Mouse (Mus musculus): Measurements from ENCODE around the gene Gimap7. TPM values are rescaled to one million over a fixed set of nuclear protein-coding genes. Genes with fewer than 3 reads are reported as not detected.
A peak's percentile ranks its signal among the peaks of the same experiment; 100 is the strongest.
"Not testable (repeated sequence)": the region's sequence is repeated elsewhere in the genome, so short reads cannot be mapped to it uniquely, and the experiment has no call there.

Gene Gimap7
- 3.4 and 4.9 TPM in 2 replicates for total RNA-seq (2017)

- peak; percentile 68 for ATAC-seq (replicated peaks; ENCODE audit: low read depth, poor library complexity, severe bottlenecking)
Observed at GRCm38 (mm10) chr6:48718455-48718854, at the start of gene Gimap7, which contains the start of gene Gm28053. Gimap7 (plus strand) TSS chr6:48718621. Gm28053 (plus strand) TSS chr6:48718607.

DNA sequence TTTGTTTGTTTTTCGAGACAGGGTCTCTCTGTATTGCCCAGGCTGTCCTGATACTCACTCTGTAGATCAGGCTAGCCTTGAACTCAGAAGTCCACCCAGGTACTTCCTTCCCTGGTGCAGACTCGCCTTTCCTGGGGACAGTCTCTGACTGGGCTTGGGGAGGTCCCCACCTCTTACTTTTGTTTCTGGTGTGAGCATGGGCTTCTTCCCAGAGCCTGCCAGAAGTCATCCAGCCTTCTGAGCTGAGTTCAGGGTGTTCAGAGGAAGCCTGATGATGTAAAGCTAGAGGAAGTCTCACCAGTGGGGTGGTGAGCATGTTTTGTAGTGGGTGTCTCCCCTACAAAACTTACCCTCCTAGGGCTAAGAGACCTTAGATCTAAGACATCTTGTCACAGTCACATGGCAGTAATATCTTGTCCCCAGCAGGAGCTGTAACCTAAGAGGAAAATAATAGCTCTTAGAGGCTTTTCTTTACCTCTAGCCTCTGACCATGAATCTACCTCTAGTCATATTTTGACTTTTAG, 48.9 kb upstream of the Gimap7 start:
- no peak for ATAC-seq (replicated peaks; ENCODE audit: low read depth, poor library complexity, severe bottlenecking)

DNA sequence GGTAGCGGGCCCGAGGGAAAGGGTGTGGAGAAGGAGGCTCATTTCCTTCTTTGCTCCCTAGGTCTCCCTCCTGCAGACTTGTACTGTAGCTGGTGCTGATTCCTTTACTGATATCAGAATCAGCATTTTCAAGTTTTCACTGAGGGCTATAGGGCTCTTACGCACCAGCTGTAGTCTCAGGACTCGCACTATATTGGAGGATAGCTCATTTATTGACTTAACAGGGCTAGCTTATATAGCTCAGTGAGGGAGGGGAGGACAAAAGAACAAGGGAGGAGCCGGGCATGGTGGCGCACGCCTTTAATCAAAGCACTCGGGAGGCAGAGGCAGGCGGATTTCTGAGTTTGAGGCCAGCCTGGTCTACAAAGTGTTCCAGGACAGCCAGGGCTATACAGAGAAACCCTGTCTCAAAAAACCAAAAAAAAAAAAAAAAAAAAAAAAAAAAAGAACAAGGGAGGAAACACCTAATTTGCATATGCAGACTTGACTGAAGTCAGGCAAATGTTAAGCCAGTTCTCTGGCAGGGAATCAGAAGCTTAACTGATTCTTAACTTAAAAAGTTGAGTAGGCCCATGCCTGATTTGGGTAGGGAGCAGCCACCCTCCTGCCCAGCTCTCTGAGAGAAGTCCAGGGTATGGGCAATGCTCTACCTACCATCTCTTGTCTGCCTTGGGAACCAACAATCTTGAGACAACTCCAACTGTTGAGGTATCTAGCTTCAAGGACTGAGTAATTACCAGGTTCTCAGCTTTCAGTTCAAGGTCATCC, 43.9 kb upstream of the Gimap7 start:
- no peak for ATAC-seq (replicated peaks; ENCODE audit: low read depth, poor library complexity, severe bottlenecking)

DNA sequence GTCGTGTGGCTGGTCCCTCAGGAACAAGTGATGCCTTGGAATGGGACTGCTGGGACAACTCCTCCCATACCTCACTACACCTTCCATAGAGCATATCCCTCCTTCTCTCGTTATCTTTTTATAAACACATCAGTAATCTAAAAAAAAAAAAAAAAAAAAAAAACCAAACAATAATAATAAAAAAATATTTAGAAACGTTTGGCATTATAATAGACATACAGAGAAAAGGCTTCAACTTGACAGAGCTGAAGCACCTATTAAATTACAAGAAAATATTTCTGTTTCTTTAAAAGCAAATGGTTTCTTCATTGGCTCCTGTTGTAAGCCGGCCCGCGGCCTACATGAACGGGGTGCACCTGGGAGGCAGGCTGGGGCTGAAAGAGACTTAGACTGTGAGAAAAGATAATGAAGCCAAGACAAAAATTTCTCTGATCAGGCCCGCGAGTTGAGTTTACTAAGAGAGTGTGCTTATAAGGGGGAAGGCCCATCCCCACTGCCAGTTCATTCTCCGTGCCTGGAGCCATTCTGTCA, 43.0 kb upstream of the Gimap7 start:
- ATAC-seq (replicated peaks; ENCODE audit: low read depth, poor library complexity, severe bottlenecking), result no peak

- peak; percentile 74 for ATAC-seq (replicated peaks; ENCODE audit: low read depth, poor library complexity, severe bottlenecking)
Observed at GRCm38 (mm10) chr6:48675931-48676859, 42.2 kb upstream of the Gimap7 start, which contains the start of gene Gimap9. Gimap9 (plus strand) TSS chr6:48676129.

GRCm38 (mm10) chr6:48676860-48677415, 41.5 kb upstream of the Gimap7 start:
- ATAC-seq (replicated peaks; ENCODE audit: low read depth, poor library complexity, severe bottlenecking), result no peak

DNA sequence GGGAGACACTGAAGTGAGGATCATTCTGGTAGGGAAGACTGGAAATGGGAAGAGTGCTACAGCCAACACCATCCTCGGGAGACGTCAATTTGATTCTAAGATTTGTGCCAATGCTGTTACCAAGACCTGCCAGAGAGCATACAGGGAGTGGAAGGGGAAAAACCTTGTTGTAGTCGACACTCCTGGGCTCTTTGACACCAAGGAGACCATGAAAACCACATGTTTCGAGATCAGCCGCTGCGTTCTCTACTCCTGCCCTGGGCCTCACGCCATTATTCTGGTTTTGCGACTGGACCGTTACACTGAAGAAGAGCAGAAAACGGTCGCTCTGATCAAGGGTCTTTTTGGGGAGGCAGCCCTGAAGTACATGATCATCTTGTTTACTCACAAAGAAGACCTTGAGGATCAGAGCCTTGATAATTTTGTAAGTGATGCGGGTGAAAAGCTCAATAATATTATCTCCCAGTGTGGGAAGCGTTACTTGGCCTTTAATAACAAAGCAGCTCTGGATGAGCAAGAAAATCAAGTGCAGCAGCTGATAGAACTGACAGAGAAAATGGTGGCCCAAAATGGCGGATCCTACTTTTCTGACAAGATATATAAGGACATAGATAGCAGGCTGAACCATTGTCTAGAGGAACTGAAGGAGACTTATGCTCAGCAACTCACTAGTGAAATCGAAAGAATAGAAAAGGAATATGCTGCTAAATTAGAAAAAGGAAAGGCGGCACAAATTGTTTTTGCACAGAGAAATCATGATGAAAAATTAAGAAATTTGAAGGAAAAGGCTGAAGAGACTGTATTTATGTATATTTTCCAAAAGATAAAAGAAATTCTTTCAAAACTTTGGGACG, 40.7 kb upstream of the Gimap7 start:
- ATAC-seq (replicated peaks; ENCODE audit: low read depth, poor library complexity, severe bottlenecking), result no peak

GRCm38 (mm10) chr6:48678391-48678790, 40.0 kb upstream of the Gimap7 start:
- no peak for ATAC-seq (replicated peaks; ENCODE audit: low read depth, poor library complexity, severe bottlenecking)

DNA sequence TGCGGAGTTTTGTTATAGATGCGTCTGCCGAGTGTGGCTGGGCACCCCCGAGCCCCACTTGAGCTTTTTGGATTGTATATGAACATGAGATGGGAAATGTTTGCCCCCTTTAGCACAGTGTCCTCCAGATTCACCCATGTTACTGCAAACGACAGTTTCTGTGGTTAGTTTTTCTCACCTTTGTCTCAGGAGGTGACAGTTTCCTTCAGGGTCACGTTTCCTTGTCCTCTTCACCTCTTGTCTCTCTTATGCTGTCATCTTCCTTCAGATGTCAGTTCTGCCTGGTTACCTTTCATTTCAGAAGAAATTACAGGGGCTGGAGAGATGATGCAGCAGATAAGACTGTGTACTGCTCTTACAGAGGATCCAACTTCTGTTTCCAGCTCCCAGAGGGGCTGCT, 38.7 kb upstream of the Gimap7 start:
- no peak for ATAC-seq (replicated peaks; ENCODE audit: low read depth, poor library complexity, severe bottlenecking)

DNA sequence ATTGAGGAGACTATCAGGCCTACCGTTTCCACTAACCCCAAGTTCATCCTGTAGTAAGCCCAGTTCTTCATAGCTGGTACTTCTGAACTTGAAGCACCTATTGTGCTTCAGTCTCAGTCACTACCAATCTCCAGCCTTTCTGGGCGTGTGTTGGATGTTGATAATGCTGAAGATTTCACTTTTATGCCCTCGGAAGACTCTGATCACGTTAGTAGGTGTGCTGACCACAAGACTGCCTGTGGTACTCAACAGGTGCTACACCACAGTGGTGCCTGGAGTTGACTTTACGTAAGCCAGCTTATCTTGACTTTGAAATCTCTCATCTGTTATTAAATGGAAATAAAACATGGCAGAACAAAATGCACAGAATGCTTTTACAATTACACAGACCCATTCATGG, 38.0 kb upstream of the Gimap7 start:
- ATAC-seq (replicated peaks; ENCODE audit: low read depth, poor library complexity, severe bottlenecking), result no peak

GRCm38 (mm10) chr6:48681472-48682090, 36.8 kb upstream of the Gimap7 start:
- ATAC-seq (replicated peaks; ENCODE audit: low read depth, poor library complexity, severe bottlenecking), result no peak

DNA sequence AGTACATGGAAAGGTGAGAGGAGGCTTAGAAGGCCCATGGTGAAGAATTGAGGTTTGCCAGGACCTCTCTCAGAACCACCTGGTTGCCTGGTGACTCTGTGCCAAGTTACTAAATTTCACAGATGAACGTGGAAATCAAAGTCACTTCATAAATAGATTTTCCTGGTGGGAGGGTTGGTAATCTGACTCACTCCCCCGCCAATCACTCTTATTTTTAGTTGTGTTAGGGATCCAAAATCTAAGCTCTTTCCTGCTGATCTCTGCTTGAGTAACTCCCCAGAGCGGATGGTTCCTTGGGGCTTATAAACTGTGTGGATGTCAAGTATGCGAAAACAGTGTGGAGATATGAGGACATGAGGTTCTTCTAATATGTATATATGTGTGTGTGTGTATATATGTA, 36.1 kb upstream of the Gimap7 start:
- no peak for ATAC-seq (replicated peaks; ENCODE audit: low read depth, poor library complexity, severe bottlenecking)

- ATAC-seq (replicated peaks; ENCODE audit: low read depth, poor library complexity, severe bottlenecking), result not testable (repeated sequence)
Observed at GRCm38 (mm10) chr6:48683263-48683821, 35.1 kb upstream of the Gimap7 start.

DNA sequence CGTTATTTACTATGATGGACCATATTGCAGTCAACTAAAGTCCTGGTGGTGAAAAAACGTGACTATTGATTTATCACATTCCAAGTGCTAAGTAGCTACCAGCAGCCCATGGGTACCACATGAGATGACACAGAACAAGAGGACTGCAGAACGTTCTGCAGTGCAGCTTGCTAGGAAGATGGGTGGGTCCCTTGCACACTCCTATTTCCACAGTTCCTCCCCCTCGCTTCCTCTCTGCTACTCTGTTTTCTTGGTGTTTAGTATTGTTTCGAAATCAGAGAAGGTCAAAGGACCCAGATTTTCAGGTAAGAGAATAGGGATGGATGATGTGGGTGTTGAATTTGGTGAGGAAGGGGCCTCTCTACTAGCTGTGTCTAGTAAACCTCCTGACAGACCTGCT, 34.1 kb upstream of the Gimap7 start, which contains the start of gene Gimap4:
Gene Gimap4 (plus strand): TSS at position 231 of the 400 bp plus-strand sequence.
- ATAC-seq (replicated peaks; ENCODE audit: low read depth, poor library complexity, severe bottlenecking), result no peak

DNA sequence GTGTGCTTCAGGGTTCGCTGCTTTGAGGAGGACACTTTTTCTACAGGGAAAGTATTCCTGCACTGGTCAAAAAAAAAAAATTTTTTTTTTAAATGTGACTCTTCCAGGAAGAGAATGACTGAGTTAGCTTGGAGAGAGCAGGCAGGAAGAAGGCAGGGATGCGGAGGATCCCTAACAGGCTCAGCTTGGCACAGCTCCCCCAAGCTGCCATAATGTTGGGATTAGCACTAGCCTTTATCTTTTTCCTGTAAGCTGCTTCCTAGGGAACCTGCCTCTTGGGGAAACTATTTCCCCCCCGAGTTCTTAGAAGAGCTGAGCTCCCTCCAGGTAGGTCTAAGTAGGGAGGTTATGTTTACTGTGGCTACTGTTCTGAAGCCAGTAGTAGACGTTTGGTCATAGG, 33.6 kb upstream of the Gimap7 start:
- no peak for ATAC-seq (replicated peaks; ENCODE audit: low read depth, poor library complexity, severe bottlenecking)

- ATAC-seq (replicated peaks; ENCODE audit: low read depth, poor library complexity, severe bottlenecking), result no peak
Observed at GRCm38 (mm10) chr6:48685251-48685650, 33.2 kb upstream of the Gimap7 start.

DNA sequence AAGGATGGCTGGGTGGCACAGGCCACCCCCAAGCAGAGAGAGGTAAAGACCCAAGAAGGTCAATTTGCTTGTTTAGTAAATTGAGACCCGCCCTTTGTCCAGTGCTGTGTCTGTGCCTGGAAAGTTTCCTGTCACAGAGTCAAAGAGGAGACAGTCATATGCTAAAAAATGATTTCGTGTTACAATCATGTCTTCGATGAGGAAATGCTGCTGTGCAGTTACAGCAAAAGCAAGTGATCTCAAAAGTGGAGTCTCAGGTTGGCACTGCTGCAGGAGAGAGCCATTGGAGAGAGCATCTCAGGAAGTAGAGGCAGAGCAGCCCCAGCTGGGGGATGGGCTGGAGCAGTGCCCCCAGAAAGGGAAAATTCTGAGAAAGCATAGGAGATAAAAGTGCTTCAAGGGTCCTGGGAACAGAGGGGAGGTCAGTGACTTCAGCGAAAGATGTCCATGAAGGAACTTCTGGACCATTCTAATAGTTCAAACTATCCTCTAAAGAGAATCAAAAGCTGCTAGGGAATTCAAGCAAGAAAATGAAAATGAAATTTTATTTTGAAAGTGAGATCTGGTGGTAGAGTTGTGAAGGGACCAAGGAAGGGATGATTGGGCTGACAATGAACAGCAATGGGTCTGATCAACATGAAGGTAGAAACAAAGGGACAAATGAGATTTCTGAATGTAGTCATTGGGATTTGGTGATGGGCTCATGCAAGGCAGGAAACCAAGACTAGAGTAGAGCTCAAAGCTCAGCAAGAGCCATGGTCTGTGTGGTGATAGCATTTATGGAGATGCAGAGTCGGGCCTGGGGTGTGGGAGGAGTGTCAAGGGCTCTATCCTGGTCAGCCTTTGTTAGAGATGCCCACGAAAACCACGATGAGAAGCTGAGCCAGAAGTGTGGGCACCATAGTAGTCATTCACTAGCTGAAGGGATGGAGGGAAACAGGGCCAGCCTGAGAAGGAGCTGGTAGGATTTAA, 32.4 kb upstream of the Gimap7 start:
- ATAC-seq (replicated peaks; ENCODE audit: low read depth, poor library complexity, severe bottlenecking), result peak; percentile 55

All from common myeloid progenitor, adult 5-6 weeks (primary cell).